Mouse (Mus musculus): ENCODE results near the gene Rdh16f2. TPM values are rescaled to one million over a fixed set of nuclear protein-coding genes. Genes with fewer than 3 reads are reported as not detected.
"Not testable (repeated sequence)": the region's sequence is repeated elsewhere in the genome, so short reads cannot be mapped to it uniquely, and the experiment has no call there.

Gene Rdh16f2
- polyA plus RNA-seq, 3 experiments from 2014 or later = not detected

GRCm38 (mm10) chr10:127893163-127894022, 27.1 kb downstream of the Rdh16f2 start:
- not testable (repeated sequence) for ATAC-seq

GRCm38 (mm10) chr10:127896705-127897104, 30.4 kb downstream of the Rdh16f2 start:
- no peak for ATAC-seq

- ATAC-seq = no peak
Measured at GRCm38 (mm10) chr10:127897506-127897905, 31.2 kb downstream of the Rdh16f2 start.

- ATAC-seq = no peak
Measured at GRCm38 (mm10) chr10:127898218-127898617, 31.9 kb downstream of the Rdh16f2 start, which contains the start of gene Sdr9c7. Gene Sdr9c7 (plus strand): TSS chr10:127898518.

- ATAC-seq = no peak
Measured at GRCm38 (mm10) chr10:127899783-127900182, 33.5 kb downstream of the Rdh16f2 start.

- ATAC-seq = no peak
Measured at GRCm38 (mm10) chr10:127901751-127902150, 35.5 kb downstream of the Rdh16f2 start.

- ATAC-seq = no peak
Measured at GRCm38 (mm10) chr10:127903116-127903515, 36.8 kb downstream of the Rdh16f2 start.

GRCm38 (mm10) chr10:127904718-127905446, 38.6 kb downstream of the Rdh16f2 start:
- no peak for ATAC-seq

- ATAC-seq = no peak
Measured at GRCm38 (mm10) chr10:127906138-127906537, 39.9 kb downstream of the Rdh16f2 start.

GRCm38 (mm10) chr10:127907386-127907951, 41.2 kb downstream of the Rdh16f2 start:
- ATAC-seq = no peak

GRCm38 (mm10) chr10:127915578-127915977, 49.3 kb downstream of the Rdh16f2 start:
- ATAC-seq = no peak

- ATAC-seq = not testable (repeated sequence)
Measured at GRCm38 (mm10) chr10:127917183-127917582, 50.9 kb downstream of the Rdh16f2 start.

GRCm38 (mm10) chr10:127917651-127918050, 51.4 kb downstream of the Rdh16f2 start:
- no peak for ATAC-seq

- ATAC-seq = no peak
Measured at GRCm38 (mm10) chr10:127922241-127922640, 56.0 kb downstream of the Rdh16f2 start.

- no peak for ATAC-seq
Measured at GRCm38 (mm10) chr10:127923024-127923423, 56.8 kb downstream of the Rdh16f2 start.

- ATAC-seq = no peak
Measured at GRCm38 (mm10) chr10:127924597-127925378, 58.5 kb downstream of the Rdh16f2 start.

Other genes with a start within 250 kb of the Rdh16f2 start
- gene Lrp1, start 245.3 kb upstream of the Rdh16f2 start, polyA plus RNA-seq (2017; shearing (Covaris generic)) = 1 to 10 TPM in 1 of 3 experiments, under 1 TPM in 1, not detected in 1; 0.04 to 1.4 TPM
- gene Stat6, start 223.5 kb upstream of the Rdh16f2 start, polyA plus RNA-seq (2017; shearing (Covaris generic)) = 100 to 1,000 TPM; 148 to 195 (median 176) TPM
- gene Nemp1, start 199.6 kb upstream of the Rdh16f2 start, polyA plus RNA-seq (2017; shearing (Covaris generic)) = 1 to 10 TPM; 3.7 to 5.9 (median 5.7) TPM
- 1 to 10 TPM; 7.5 to 9.5 (median 7.8) TPM for gene Nab2, start 197.9 kb upstream of the Rdh16f2 start, polyA plus RNA-seq (2017; shearing (Covaris generic))
- not detected for gene Myo1a, start 161.3 kb upstream of the Rdh16f2 start, polyA plus RNA-seq (2017; shearing (Covaris generic))
- not detected for gene Tac2, start 142.0 kb upstream of the Rdh16f2 start, polyA plus RNA-seq (2017; shearing (Covaris generic))
- under 1 TPM; 0.31 to 0.95 (median 0.64) TPM for gene Zbtb39, start 126.9 kb upstream of the Rdh16f2 start, polyA plus RNA-seq (2017; shearing (Covaris generic))
- gene Gpr182, start 114.7 kb upstream of the Rdh16f2 start, polyA plus RNA-seq (2017; shearing (Covaris generic)) = under 1 TPM; 0.14 to 0.44 (median 0.37) TPM
- under 1 TPM in 2 of 3 experiments, not detected in 1; 0.28 TPM for gene Rdh1, start 106.8 kb upstream of the Rdh16f2 start, polyA plus RNA-seq (2017; shearing (Covaris generic))
- gene Rdh16f1, start 106.7 kb upstream of the Rdh16f2 start, polyA plus RNA-seq (2017; shearing (Covaris generic)) = 1 to 10 TPM in 1 of 3 experiments, under 1 TPM in 1, not detected in 1; 0.36 to 1.1 TPM
- gene Rdh9, start 90.1 kb upstream of the Rdh16f2 start, polyA plus RNA-seq (2017; shearing (Covaris generic)) = 1 to 10 TPM in 1 of 3 experiments, not detected in 2; 1.3 TPM
- not detected for gene Rdh16, start 65.3 kb upstream of the Rdh16f2 start, polyA plus RNA-seq (2017; shearing (Covaris generic))
- not detected for gene Rdh19, start 16.5 kb upstream of the Rdh16f2 start, polyA plus RNA-seq (2017; shearing (Covaris generic))
- not detected for gene Rdh7, start 22.3 kb downstream of the Rdh16f2 start, polyA plus RNA-seq (2017; shearing (Covaris generic))
- not detected for gene Sdr9c7, start 32.0 kb downstream of the Rdh16f2 start, polyA plus RNA-seq (2017; shearing (Covaris generic))
- not detected for gene Hsd17b6, start 141.1 kb downstream of the Rdh16f2 start, polyA plus RNA-seq (2017; shearing (Covaris generic))
- gene Prim1, start 148.7 kb downstream of the Rdh16f2 start, polyA plus RNA-seq (2017; shearing (Covaris generic)) = 10 to 100 TPM; 18.1 to 73.7 (median 18.2) TPM
- gene Naca, start 169.1 kb downstream of the Rdh16f2 start, polyA plus RNA-seq (2017; shearing (Covaris generic)) = 1,000 to 10,000 TPM in 2 of 3 experiments, 100 to 1,000 TPM in 1; 923 to 1,212 (median 1,047) TPM
- gene Ptges3, start 192.5 kb downstream of the Rdh16f2 start, polyA plus RNA-seq (2017; shearing (Covaris generic)) = 100 to 1,000 TPM; 186 to 360 (median 347) TPM
- 100 to 1,000 TPM; 459 to 529 (median 464) TPM for gene Atp5b, start 216.8 kb downstream of the Rdh16f2 start, polyA plus RNA-seq (2017; shearing (Covaris generic))
- 10 to 100 TPM; 37.9 to 63.7 (median 44.3) TPM for gene Baz2a, start 225.1 kb downstream of the Rdh16f2 start, polyA plus RNA-seq (2017; shearing (Covaris generic))

All from inflammation-experienced regulatory T-cells, adult 6 months (primary cell).